Mouse (Mus musculus) ovary, postnatal 36 days (tissue): ENCODE measurements at regions not wholly inside any gene's neighbourhood (a gene's known extent, or its start where the extent isn't known, plus 50 kb on each side); places are given as distances from the start of the nearest gene placed in this dataset.

Experiments used
- DNase-seq: peaks from one replicate; pipeline ENCODE4 v3.0.0; 2022; ENCODE audit warnings: low spot score, mixed read lengths

DNA sequence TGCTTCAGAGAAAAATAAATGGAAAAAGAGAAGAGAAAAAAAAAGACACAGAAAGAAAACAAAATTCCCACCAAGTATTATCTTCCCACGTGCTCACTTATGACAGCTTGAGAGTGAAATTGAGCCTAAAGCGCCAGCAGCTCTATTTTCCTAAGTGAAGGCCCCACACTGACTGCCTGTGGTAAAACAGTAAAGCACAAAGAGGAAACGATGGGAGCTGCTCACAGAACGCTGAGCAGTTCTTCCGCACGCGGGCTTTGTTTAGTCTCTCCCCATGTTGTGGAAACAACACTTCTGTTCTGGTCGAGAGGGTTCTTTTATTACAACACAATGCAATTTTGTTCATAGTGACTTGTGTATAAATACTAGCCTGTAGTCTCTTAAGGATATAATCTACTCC lies 465.5 kb downstream of the Psat1 start:
- DNase-seq: no peak

DNA sequence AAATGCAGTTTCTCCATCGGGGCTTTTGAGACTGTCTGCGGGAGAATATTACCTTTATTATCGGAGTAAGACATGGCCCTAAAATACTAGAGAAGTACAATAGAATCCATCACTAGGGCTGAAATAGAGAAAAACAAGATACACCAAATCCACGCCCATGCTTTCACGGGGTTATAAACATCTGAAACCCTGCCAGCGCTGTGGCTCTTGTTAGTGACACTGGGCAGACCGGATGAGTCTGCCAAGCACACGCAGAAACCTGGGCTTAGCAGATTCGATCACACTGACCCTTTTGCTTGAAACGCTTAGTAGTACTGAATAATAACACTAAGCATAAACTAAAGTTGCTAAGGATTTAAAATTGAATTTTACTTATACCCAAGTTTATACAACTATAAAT lies 477.6 kb downstream of the Psat1 start:
- no peak for DNase-seq

DNA sequence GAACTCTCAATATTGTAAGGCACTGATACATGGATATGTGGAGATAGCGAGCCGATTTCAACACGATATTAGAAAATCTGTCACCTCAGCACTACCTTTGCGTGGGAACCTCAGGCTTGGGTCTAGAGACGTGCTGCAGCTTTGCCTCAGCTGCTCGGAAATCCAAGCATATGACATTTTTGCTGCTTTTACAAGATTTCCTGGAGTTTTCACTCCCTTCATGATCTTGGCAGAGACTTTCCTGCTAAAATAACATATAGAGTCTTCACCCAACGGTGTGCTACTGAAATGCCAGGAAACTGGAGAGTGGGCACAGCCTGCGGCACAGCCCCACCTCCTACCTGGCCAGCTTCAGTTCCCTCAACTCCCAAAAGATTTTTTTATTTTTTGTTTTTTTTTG lies 480.4 kb downstream of the Psat1 start:
- no peak for DNase-seq

DNA sequence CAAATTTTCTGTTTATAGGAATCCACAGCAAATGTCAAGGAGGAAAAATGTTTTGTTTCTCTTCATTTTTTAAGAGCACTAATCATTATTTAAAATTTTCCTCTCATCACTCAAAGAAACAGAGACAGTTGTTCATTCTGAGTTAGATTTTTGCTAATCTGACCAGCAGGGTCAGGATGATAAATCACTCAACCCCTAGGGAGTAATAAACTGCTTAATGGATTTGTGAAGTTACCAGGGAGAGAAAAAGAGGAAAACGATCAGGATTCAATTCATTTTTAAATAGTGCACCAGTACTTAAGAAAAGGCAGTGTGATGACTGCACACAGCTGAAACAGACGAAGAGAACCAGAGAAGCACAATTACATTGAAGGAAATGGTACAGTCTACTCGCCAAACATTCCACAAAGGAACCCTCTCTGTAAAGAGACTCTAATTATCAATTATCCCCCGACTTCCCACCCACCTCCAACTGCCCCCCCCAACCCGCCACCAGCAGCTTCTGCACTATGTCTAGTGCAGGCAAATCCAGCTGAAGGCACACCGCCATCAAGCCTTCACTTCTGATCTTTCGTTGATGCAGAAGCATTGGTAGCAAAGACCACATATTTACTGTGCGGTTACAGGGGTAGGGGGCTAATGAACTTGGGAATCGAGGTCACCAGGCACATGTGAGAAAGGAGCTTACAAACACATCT lies 481.9 kb downstream of the Psat1 start:
- DNase-seq: no peak

DNA sequence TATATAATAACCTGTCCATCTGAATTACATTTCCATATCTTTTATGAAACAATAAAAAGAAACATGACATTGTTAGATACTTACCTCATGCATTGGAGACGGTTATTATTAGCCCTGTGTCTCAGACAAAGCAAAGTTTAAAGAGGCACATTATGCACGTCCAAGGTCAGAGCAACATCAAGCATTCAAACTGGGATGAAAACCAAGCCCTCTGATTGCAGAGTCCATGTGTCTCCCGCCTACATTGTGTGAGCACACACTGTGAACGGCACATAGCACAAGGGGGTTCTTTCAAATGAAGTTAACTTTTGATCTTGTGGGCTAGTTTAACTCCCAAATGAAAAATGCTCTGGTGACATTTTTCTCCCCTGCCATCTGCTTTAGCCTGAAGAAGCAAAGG lies 489.3 kb downstream of the Psat1 start:
- DNase-seq: no peak

DNA sequence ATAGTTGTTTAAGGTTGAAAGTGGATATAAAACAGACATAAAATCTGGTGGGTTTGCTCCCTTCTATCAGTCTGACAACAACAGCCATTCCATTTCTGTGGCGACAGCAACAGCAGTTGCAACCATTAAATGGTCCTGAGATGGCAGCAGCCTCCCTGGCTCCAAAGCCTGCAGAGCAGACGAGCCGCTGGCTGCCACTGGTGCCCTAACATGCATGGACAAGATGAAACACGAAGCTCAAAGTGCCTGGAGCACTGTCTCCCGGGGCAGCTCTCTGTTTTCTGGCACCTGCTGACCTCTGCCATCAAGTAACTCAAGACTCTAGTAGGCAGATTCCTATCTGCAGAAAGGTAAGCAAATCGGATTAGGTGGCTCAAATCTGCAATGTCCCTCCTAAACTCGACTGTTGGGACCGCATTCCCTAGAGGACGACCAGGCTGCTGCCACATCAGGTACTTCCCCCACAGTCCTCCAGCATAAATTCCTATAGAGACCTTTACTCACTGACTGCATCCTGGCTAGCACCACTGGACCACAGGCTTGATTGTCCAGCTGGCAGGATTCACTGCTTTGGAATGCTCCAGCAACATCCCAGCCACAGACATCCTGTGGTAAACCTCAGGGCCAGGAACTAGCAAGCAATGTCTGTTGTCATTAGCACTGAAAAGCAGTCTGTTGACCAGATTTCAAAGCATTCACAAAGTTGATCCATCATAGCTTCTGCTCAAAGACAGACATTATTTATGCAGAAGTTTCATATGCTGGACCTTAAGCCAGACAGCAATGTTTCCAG lies 490.0 kb downstream of the Psat1 start:
- no peak for DNase-seq

DNA sequence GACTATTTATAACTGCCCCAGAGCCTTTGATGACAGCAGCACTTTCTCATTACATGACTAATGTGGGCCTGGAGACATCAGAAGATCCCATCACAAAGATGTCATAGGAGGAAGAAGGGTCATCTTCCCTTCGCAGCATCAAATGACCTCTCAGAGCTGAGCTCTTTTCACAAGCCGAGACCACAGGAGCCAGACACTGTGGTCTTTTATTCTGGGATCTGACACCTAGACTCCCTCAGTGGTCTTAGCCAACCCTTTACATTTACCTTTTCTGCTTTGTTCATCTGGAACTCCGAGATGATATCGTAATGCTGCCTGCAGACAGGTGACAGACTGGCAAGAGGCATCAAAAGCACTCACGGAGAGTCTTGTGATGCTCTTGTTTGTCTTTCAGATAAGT lies 498.1 kb downstream of the Psat1 start:
- no peak for DNase-seq

DNA sequence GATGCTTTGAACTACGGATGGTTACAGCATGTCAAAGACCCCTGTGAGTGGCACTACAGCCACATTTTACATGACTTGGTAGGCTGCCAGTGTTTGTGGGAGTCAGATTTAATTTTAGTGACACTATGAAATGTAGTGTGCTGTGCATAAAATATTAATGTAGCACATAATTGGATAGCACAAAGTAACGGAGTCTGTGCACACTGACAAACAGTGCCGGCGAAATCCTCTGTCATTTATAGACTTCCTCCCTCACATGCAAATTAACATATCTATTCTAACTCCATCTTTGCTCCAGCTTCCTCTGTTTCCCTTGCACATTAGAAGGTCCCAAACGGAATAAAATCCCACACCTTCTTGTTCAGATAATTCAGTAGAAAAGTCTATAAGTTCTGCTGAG lies 515.3 kb downstream of the Psat1 start:
- no peak for DNase-seq

DNA sequence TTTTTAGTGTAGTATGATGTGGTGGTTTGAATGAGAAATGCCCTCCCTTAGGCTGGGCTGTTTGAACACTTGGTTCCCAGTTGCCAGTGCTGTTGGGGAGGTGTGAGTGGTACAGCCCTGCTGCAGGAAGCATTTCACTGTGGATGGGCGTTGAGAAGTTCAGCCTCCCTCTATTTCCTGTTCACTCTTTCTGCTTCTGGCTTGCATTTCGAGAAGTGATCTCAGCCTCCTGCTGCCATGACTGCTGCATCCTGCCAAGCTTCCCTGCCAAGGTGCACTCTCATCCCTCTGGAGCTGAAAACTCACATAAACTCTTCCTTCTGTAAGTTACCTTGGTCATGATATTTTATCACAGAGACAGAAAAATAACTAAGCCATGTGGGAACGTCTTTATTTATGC lies 525.8 kb downstream of the Psat1 start:
- no peak for DNase-seq

DNA sequence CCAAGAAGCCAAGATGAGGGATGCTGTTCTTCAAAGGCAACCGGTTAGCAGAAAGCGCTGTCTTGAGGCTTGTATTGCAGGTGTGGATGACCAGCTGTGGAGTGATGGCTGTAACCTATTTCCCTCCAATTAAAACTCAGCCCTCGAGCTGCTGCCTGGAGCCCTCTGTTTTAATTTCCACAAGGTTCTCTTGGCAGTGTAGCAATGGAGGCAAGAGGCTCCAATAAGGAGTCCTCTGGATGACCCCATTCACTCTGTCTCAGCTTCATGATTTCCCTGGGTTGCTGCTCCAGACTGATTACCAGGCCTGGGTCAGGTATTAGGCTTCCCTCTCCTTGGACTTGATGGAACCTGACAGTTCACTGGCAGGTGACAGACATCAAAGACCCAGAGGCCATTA lies 548.5 kb downstream of the Psat1 start:
- no peak for DNase-seq

DNA sequence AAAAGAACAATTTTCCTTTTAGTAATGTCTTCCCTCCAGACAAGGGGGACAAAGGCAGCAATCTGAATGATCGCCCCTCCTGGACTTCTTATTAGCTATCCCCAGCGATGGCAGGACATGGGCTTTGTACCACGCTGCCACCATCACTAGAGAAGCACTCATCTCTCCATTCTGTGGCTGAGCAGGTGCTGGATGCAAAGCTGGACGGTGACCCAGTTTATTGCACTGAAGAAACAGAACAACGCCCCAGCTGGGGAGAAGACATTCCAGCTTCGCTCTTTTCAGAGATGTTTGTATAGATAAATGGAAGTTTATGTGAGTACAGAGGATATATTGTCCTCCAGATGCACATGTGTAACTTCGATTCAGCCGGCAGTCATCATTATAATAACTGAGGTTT lies 575.5 kb downstream of the Psat1 start:
- DNase-seq: no peak

DNA sequence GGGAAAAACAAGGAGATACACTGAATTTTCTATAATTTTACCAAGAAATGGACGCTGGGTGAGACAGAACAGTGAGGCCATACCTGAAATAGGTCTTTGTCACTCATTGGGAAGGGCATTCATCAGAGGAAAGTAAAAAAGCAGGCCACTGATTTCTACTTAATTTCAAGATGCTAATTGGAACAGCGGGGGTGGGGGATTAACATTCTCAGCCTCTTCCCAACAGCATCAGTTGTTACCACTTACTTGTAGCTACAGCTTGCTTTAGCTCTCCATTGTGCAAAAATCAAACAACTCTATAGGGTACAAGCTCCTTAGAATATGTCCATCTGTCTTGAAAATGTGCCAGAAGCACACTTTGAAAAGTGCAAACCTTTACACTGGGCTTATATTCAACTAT lies 580.2 kb downstream of the Psat1 start:
- no peak for DNase-seq

DNA sequence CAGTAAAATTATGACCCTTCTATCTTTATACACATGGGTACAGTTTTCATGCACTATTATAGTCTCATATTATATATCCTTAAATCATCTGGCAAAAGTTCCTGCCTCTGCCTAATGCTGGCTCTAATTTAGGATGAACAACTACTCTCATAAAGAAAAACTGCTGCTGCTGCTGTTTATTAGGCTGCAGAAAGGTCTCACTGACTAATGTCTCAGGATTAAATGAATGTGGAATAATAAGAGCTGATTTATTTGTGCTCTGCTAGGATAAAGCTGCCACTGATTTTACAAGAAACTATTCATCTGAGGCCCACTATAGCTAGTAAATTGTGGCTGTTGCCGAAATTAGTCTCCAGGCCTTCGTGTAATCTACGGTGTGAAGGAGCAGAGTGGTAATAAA lies 590.0 kb downstream of the Psat1 start:
- no peak for DNase-seq

DNA sequence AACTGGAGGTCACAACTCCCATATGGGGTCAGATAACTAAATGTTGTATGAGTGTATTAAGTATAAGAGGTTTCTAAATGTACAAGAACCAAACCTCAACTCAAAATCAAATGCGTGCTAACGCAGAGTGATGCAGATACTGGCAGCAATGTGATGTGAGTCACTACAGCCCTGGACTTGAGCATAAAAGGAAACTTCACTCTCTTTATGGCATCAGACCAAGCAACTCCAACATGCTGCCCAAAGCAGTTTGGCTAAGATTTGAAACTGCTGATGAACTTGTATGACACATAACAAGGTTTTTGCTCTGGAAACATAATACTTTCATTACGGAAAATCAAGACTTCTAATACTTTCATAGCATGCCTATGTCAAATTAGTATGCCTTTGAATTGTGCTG lies 598.8 kb downstream of the Psat1 start:
- DNase-seq: no peak

DNA sequence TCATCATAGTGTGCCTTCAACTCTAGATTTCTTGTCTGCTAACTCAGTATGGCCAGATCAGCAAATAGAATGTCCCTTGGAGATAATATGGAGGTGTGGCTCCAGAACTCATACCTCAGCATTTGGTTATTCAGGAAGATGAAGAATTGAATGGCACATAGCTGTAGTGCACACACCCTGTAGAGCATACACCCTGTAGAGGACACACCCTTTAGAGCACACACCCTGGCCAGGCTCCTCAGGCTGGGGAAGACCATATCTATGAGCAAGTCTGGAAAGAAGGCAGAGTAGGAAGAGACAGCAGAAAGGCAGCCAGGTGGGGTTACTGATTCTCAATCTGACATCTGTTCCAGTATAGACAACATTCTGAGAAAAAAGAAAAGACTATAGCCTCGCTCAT lies 604.9 kb downstream of the Psat1 start:
- DNase-seq: no peak

DNA sequence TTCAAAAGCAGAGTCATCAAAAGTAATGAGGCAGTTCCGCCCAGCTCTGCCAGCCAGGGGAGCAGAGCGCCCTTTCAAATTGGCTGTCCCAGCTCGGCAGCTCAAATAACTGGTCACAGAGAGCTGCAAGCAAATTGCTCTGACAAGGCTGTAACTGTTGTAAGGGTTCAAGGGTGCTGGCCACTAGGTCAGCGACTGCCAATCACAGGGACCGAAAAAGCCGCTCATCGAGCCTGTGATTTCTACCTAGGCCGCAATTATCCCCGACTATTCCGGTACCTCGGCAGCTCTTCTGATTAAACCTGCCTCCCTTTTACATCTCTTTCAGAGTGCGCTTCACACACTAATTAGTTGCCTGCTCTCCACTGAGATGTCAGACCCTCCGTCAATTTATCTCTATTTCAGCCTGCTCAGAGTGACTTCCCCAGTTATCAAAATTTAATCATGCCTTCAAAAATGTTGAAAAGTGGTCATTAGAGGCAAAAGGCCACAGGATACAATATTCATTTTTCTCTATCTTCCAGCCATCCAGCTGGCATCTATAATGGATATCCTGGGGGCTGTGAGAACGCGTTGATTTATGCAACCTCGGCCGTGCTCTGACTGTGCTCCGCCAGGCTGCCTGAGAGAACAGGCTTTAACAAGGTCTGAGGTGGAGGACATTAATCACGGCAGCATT lies 606.7 kb downstream of the Psat1 start:
- no peak for DNase-seq

DNA sequence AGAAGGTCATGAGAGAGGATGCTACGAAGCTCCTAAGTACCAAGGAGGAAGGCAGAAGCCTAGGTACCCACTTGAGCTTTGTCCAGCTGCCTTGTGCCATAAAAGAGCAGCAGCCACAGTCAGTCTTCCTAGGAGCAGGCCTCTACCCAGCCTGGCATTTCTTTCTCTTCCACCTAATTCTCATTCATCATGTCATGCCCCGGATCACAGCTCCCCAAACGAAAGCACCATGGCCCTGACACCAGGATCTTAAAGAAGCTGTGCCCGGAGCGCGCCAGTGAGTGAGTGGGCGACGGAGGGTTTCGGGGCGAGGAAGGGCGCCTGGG lies 607.2 kb downstream of the Psat1 start:
- DNase-seq: no peak

DNA sequence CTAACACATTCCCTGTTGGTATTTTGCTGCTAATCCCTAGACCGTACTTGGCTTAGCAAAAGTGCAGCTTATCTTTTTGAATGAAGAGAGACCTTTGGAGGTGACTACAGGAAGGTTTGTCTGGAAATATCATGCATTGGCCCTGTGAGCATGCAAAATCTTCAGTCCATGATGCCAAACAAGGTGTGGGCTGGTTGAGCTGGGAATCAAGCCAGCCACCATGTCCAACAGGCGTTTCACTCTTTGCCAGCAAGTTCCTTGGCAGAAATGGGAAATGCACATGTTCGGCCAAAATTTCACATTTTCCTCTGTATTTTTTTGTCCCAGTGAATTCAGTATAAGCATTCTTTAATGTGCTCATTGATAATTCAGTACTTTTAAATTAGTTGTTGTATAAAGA lies 617.0 kb downstream of the Psat1 start:
- no peak for DNase-seq

DNA sequence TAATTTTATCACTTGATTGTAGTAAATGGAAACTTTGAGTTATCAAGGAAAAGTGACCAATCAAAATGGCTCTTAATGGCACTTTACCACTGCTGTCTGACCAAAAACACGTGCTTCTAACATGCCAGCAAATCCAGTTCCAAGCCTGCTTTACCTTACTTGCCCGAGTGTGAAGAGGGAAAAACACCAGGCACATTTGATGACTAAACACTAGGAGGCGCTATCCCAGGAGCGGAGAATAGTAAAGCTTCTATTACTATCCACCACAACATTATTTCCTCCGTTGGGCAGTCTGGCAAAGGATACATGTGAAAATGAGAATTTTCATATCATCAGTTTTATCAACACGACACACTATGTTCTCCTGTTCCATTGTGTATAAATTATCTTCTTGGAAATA lies 647.7 kb downstream of the Psat1 start:
- DNase-seq: no peak

DNA sequence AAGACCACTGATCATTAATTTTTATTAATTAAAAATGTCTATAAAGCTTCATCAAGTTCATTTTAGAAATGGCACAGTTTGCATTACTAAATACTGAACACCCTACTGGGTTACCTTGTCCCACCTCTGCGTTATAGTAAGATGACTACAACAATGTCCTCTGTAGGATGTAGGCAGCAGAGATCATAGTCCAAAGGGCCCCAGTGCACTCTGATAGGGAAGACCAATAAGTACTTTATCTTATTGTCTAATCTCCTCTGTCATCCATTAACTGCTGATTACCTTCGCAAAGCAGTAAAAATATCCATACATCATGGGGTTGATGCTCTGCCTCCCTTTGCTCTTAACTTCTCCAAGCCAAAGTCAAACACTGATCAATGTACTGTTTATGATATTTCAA lies 662.1 kb downstream of the Psat1 start:
- no peak for DNase-seq

DNA sequence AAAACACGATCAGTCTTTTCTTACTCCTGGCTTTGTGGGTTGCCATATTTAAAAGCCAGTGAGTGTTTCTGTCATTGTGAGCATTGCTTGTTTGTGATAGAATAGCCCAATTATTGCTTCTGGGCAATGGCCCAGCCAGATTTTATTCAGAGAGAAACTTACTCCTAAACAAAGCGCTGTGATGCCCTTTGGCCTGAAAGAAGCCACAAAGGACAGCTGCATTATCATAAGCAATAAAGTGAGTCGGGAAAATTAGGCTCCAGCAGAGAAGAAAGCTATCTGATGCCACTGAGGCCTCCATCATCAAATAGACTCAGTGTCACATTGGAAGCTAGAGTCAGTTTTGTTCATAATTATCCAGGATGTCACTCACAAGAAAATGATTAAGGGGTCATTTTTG lies 644.9 kb upstream of the Tle4 start:
- no peak for DNase-seq

DNA sequence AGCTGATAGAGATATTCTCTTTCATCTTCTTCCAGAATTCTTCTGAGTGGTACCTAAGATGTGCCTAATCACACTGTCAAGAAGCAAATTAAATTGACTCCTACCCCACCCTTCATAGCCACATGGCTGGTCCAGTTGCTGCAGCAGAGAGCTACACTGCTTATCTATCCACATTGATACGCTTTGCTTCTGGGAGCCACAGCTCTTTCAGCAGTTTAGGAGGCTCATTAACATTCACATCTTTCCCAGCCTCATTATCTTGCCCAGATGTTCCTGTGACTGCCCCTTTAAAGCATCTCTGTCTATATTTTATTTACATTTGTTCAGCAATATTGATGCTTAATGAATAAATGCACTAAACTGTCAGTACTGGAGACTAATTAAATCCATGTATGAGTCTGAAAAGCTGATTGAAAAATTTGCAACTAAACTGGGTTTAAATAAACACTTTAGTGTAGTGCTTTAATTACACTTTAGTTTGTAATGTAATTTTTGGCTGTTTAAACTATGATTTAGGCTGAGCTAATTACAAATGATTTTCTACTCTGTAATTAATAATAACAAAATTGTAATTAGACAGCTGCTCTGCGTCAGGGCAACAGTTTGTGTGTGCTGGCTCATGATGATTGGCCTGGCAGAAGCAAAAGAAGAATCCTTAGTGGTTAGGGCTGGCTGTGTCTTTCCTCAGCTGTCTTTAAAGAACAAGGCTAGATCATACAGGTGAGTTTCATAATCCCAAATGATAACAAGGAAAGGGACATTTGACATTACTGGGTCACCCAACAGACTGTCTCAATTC lies 632.5 kb upstream of the Tle4 start:
- no peak for DNase-seq

DNA sequence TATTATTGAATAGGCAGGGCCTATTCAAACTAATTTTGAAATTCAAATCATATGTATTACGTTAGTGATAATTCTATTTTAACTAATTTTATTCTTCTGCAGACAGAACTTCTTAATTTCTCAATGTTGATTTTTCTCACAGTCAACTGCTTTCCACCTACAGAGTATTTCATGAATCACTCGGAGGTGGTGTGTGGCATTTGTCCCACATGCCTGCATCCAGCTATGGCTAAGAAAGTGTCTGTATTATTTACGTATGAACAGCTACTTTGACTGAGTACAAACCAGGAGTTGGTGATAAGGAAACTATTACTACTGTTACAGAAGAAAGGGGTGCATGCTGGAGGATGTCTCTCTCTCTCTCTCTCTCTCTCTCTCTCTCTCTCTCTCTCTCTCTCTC lies 619.5 kb upstream of the Tle4 start:
- no peak for DNase-seq
